Mouse (Mus musculus) lung, postnatal 0 days (tissue): ENCODE results near the gene Pax3.

Experiments
- CTCF ChIP-seq: IDR thresholded peaks from 2 replicates; pipeline ENCODE4 v1.5.1; 2016; ENCODE audit warnings: antibody characterized with exemption, mild to moderate bottlenecking
- EP300 ChIP-seq: IDR thresholded peaks from 2 replicates; pipeline ENCODE4 v1.6.1; 2016; ENCODE audit warnings: antibody characterized with exemption, mild to moderate bottlenecking, control low read depth

DNA sequence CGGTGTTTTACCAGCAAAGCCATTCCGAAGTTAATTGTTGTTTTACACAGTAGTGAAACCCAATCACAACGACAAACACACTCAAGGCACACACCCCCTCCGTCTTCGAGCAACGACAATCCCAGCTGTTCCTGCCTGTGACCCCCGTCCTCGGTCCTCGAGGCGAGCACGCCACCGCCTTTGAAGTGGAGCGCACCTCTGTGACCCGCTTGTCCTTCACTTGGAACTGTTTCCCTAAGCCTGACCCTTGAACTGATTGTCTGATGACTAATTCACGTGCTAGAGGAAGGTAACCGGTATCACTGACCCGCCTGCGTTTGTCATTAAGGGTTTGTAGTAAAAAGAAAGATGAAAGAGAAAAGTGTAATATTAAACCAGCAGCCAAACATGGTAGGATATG lies 115.2 kb downstream of the Pax3 start:
- TF ChIP-seq CTCF (no peak), EP300 (no peak)
